Mouse (Mus musculus) hindbrain, embryonic 10.5 days (tissue): ENCODE data around the gene Trap1. TPM values are rescaled to one million over a fixed set of nuclear protein-coding genes. Genes with fewer than 3 reads are reported as not detected.

Source experiments
- DNase-seq: peaks from one replicate; pipeline ENCODE4 v3.0.0-alpha.2; 2017; ENCODE audit warnings: low spot score
- H3K27ac ChIP-seq: fragments of 300-500 bp; sonication (generic); 2 replicates; pipeline ENCODE4 v1.5.1; 2016; ENCODE audit warnings: mild to moderate bottlenecking, moderate library complexity
- H3K27me3 ChIP-seq: fragments of 300-500 bp; sonication (generic); 2 replicates; pipeline ENCODE4 v1.6.1; 2016; ENCODE audit warnings: mild to moderate bottlenecking; ENCODE audit not compliant: poor library complexity, insufficient read depth, severe bottlenecking
- H3K36me3 ChIP-seq: fragments of 300-500 bp; sonication (generic); 2 replicates; pipeline ENCODE4 v1.6.1; 2016; ENCODE audit warnings: mild to moderate bottlenecking, moderate library complexity
- H3K4me1 ChIP-seq: fragments of 300-500 bp; sonication (generic); replicated peaks from 2 replicates; pipeline ENCODE4 v1.6.1; 2016; ENCODE audit warnings: mild to moderate bottlenecking
- H3K4me3 ChIP-seq: fragments of 300-500 bp; sonication (generic); 2 replicates; pipeline ENCODE4 v1.5.1; 2016; ENCODE audit warnings: mild to moderate bottlenecking, moderate library complexity
- H3K9me3 ChIP-seq: fragments of 300-500 bp; sonication (generic); 2 replicates; pipeline ENCODE4 v1.6.1; 2016; ENCODE audit warnings: mild to moderate bottlenecking, moderate library complexity
- WGBS: fragments of 180-500 bp; shearing (Covaris S2); methylation state at CpG from one replicate; pipeline ENCODE4 v1.1.7; 2016; 5-methylcytosine and 5-hydroxymethylcytosine counted together
- polyA plus RNA-seq: library from polyadenylated mRNA; unstranded; fragments of >200 nt; fragmentation: Nextera tagmentation; extraction: Ambion mirVana; gene quantifications from 2 replicates; pipeline ENCODE4 v1.2.1, GENCODE M21; 2016

Gene Trap1
- polyA plus RNA-seq, 1 experiment from 2014 or later: 83.9 TPM

GRCm38 (mm10) chr16:4003489-4004398, 73.9 kb downstream of the Trap1 start, which contains the start of gene Slx4:
Gene Slx4 (minus strand): TSS chr16:4003770.
- DNase-seq: peak; percentile 95
- Histone ChIP-seq H3K27ac (peak within 1 kb of the TSS; percentile 91), H3K9me3 (peaks cover 7% of the 10 kb centered on the region; the same call in 1 of the 2 replicates), H3K4me3 (peak within 1 kb of the TSS; percentile 93), H3K27me3 (no peaks in the 10 kb centered on the region), H3K4me1 (peaks cover 20% of the 10 kb centered on the region), H3K36me3 (peaks cover 27% of the 10 kb centered on the region)
- 1% methylated on average over 58 of the region's 58 CpGs for WGBS

Other genes starting within 250 kb of the Trap1 start
- gene Olfr15, start 246.9 kb downstream of the Trap1 start, polyA plus RNA-seq: not detected in 2 replicates
- 0.94 and 1.2 TPM in 2 replicates for gene Zfp174, start 230.6 kb downstream of the Trap1 start, polyA plus RNA-seq
- 58.0 and 66.1 TPM in 2 replicates for gene Naa60, start 205.5 kb downstream of the Trap1 start, polyA plus RNA-seq
- gene Zfp597, start 193.3 kb downstream of the Trap1 start, polyA plus RNA-seq: 5.8 and 6.1 TPM in 2 replicates
- gene Gm20695, start 193.2 kb downstream of the Trap1 start, polyA plus RNA-seq: 2.7 and 5.6 TPM in 2 replicates
- 6.7 and 9.0 TPM in 2 replicates for gene 1700037C18Rik, start 169.1 kb downstream of the Trap1 start, polyA plus RNA-seq
- 18.7 and 22.4 TPM in 2 replicates for gene Cluap1, start 169.0 kb downstream of the Trap1 start, polyA plus RNA-seq
- gene Nlrc3, start 101.2 kb downstream of the Trap1 start, polyA plus RNA-seq: 1.1 and 1.2 TPM in 2 replicates
- 23.6 and 25.8 TPM in 2 replicates for gene Slx4, start 74.1 kb downstream of the Trap1 start, polyA plus RNA-seq
- gene Dnase1, start 40.9 kb downstream of the Trap1 start, polyA plus RNA-seq: 5.9 and 7.6 TPM in 2 replicates
- 28.3 and 29.6 TPM in 2 replicates for gene Crebbp, start 136.2 kb upstream of the Trap1 start, polyA plus RNA-seq